Mouse (Mus musculus) fat pad, adult 2 months (tissue): ENCODE results near the gene Iqcf3.

Source experiments
- DNase-seq: peaks from one replicate; pipeline ENCODE4 v3.0.0-alpha.2; 2011; ENCODE audit warnings: low read depth, low spot score; ENCODE audit errors: extremely low read depth

Gene Iqcf3

GRCm38 (mm10) chr9:106473081-106473752 is 88.2 kb downstream of the Iqcf3 start:
- no peak for DNase-seq

GRCm38 (mm10) chr9:106472321-106472720 is 89.1 kb downstream of the Iqcf3 start:
- no peak for DNase-seq

- no peak for DNase-seq
Observed at GRCm38 (mm10) chr9:106471892-106472291, 89.5 kb downstream of the Iqcf3 start.

- DNase-seq = no peak
Observed at GRCm38 (mm10) chr9:106470991-106471750, 90.3 kb downstream of the Iqcf3 start.

GRCm38 (mm10) chr9:106469776-106470175 is 91.7 kb downstream of the Iqcf3 start:
- no peak for DNase-seq

GRCm38 (mm10) chr9:106469317-106469716 is 92.1 kb downstream of the Iqcf3 start:
- no peak for DNase-seq

- no peak for DNase-seq
Observed at GRCm38 (mm10) chr9:106467746-106468145, 93.7 kb downstream of the Iqcf3 start.

- DNase-seq = no peak
Observed at GRCm38 (mm10) chr9:106466721-106467120, 94.7 kb downstream of the Iqcf3 start.

- DNase-seq = no peak
Observed at GRCm38 (mm10) chr9:106465571-106466200, 95.7 kb downstream of the Iqcf3 start, which contains the start of gene Gpr62. TSS of gene Gpr62 (minus strand) at chr9:106465938.

- no peak for DNase-seq
Observed at GRCm38 (mm10) chr9:106464751-106465541, 96.5 kb downstream of the Iqcf3 start.

GRCm38 (mm10) chr9:106463122-106464063 is 98.0 kb downstream of the Iqcf3 start:
- no peak for DNase-seq

- no peak for DNase-seq
Observed at GRCm38 (mm10) chr9:106462430-106462800, 99.0 kb downstream of the Iqcf3 start.

- no peak for DNase-seq
Observed at GRCm38 (mm10) chr9:106461641-106462429, 99.6 kb downstream of the Iqcf3 start.

GRCm38 (mm10) chr9:106461026-106461415 is 100.4 kb downstream of the Iqcf3 start:
- no peak for DNase-seq

- DNase-seq = no peak
Observed at GRCm38 (mm10) chr9:106460401-106461025, 100.9 kb downstream of the Iqcf3 start.

- DNase-seq = no peak
Observed at GRCm38 (mm10) chr9:106459946-106460345, 101.5 kb downstream of the Iqcf3 start.

- no peak for DNase-seq
Observed at GRCm38 (mm10) chr9:106457920-106458319, 103.5 kb downstream of the Iqcf3 start.

GRCm38 (mm10) chr9:106457163-106457559 is 104.3 kb downstream of the Iqcf3 start:
- DNase-seq = no peak
